Mouse (Mus musculus) ES-Bruce4 (cell line): ENCODE data around the gene Cfap43.

Source experiments
- CTCF ChIP-seq: IDR thresholded peaks from one replicate; pipeline ENCODE4 v1.8.1; 2011; ENCODE audit warnings: low read depth, low read length
- EP300 ChIP-seq: IDR thresholded peaks from 2 replicates; pipeline ENCODE4 v1.6.1; 2011; ENCODE audit warnings: low read depth, low read length; ENCODE audit not compliant: insufficient read depth
- POLR2A ChIP-seq: IDR thresholded peaks from one replicate; pipeline ENCODE4 v1.8.1; 2011; ENCODE audit warnings: low read length; ENCODE audit not compliant: insufficient read depth

DNA sequence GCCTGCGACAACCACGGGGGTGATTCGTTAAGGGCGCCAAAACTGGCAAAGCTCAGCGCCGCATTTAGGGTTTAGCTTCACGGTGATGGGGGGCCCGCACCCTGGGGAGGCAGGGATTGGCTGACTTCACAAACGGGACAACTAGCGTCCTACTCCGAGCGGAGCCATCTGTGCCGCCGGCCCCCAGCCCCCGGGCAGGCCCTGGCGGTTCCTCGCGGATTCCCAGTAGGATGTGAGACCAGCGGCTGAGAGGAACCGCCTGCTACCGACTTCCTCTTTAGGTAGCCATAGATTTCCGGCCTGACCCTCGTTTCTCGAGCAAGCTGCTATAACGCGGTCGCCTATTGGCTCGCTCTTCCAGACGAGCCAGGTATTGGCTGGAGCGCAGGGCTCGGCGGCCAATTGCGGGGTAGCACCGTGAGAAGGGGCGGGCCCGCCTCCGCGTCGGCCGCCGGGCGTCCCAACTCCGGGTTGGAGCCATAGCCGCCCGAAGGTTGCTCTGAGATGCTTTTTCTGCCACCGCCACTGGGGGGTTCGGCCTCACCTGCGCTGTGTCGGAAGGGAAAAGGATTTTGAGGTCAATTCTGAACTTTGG lies 53.6 kb downstream of the Cfap43 start, which contains the start of gene Gsto2:
- TF ChIP-seq POLR2A (peak; percentile 15), CTCF (no peak), EP300 (no peak)
